Mouse (Mus musculus): ENCODE results near the gene Pmpca. TPM values are rescaled to one million over a fixed set of nuclear protein-coding genes. Genes with fewer than 3 reads are reported as not detected.

Gene Pmpca
- total and polyA plus RNA-seq, 2 experiments from 2014 or later = 52.5 to 99.2 TPM

DNA sequence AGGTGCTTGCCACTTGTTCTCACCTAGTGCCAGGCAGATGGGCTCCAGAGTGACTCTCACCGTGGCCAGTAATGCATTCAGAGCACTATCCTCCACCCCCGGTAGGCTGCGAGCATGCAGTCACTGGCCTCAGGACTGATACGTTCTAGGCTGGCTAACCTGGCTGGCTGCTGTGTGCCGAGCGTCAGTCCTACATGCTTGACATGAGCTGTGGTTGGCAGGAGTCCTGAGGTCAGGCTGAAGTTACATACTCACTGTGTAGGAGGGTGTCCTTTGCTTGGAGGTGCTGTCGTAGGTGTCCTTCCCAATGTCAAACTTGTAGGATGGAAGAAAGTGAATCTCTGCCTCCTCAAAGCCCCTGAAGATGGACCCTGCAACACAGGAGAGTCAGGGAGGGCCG lies 9.8 kb downstream of the Pmpca start:
- TF ChIP-seq EP300 (IDR thresholded peaks at IDR 0.05; ENCODE audit: low read depth) (no peak), CTCF (IDR thresholded peaks at IDR 0.05; ENCODE audit: low read depth) (no peak)
- Histone ChIP-seq H3K9me3 (replicated peaks; ENCODE audit: control insufficient read depth, low read length) (no peaks in the 10 kb centered on the region), H3K27ac (ENCODE audit: low read depth) (no peak overlapping the region), H3K36me3 (replicated peaks; ENCODE audit: control insufficient read depth, insufficient read depth, low read length) (peaks cover 80% of the 10 kb centered on the region), H3K4me2 (ENCODE audit: low read depth, low read length) (no peak overlapping the region), H3K9ac (replicated peaks; ENCODE audit: low read depth, low read length) (no peak overlapping the region), H3K4me1 (ENCODE audit: control insufficient read depth, insufficient read depth) (no peaks in the 10 kb centered on the region), H3K27me3 (ENCODE audit: control insufficient read depth, insufficient read depth, low read length) (no peaks in the 10 kb centered on the region), H3K4me3 (ENCODE audit: low read depth, low read length) (no peak overlapping the region)
- 75% methylated on average over 8 of the region's 8 CpGs for WGBS
- no peak for DNase-seq (ENCODE audit: low spot score)
- ATAC-seq (ENCODE audit: insufficient read depth, low read depth) = no peak

DNA sequence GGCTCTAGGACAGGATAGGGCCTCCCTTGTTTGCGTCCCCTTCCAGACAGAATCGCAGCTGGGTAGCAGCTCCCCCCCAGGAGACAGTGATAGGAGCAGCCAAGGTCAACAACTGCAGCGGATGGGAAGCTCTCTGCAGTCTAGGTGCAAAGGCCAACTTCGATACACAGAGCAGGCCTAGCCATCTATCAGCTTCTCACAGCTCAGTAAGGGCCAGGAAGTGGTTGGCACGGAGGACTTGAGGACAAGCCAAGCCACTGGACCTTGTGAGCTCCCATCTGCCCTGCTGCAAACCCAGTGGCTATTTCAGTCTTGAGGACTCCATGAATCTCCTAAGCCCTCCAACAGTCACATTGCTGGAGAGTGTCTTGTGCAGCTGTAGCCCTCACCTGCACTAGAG lies 10.5 kb downstream of the Pmpca start:
- no peak overlapping the region for H3K4me2 ChIP-seq (ENCODE audit: low read depth, low read length)
- no peaks in the 10 kb centered on the region for H3K4me1 ChIP-seq (ENCODE audit: control insufficient read depth, insufficient read depth)
- ATAC-seq (ENCODE audit: insufficient read depth, low read depth) = peak; percentile 25
- H3K4me3 ChIP-seq (ENCODE audit: low read depth, low read length) = no peak overlapping the region
- H3K9ac ChIP-seq (replicated peaks; ENCODE audit: low read depth, low read length) = no peak overlapping the region
- H3K36me3 ChIP-seq (replicated peaks; ENCODE audit: control insufficient read depth, insufficient read depth, low read length) = peaks cover 74% of the 10 kb centered on the region
- no peak for DNase-seq (ENCODE audit: low spot score)
- WGBS = 47% methylated on average over 5 of the region's 5 CpGs
- H3K27ac ChIP-seq (ENCODE audit: low read depth) = no peak overlapping the region
- no peaks in the 10 kb centered on the region for H3K9me3 ChIP-seq (replicated peaks; ENCODE audit: control insufficient read depth, low read length)
- no peaks in the 10 kb centered on the region for H3K27me3 ChIP-seq (ENCODE audit: control insufficient read depth, insufficient read depth, low read length)
- no peak for TF ChIP-seq EP300 (IDR thresholded peaks at IDR 0.05; ENCODE audit: low read depth)
- TF ChIP-seq CTCF (IDR thresholded peaks at IDR 0.05; ENCODE audit: low read depth) = no peak

DNA sequence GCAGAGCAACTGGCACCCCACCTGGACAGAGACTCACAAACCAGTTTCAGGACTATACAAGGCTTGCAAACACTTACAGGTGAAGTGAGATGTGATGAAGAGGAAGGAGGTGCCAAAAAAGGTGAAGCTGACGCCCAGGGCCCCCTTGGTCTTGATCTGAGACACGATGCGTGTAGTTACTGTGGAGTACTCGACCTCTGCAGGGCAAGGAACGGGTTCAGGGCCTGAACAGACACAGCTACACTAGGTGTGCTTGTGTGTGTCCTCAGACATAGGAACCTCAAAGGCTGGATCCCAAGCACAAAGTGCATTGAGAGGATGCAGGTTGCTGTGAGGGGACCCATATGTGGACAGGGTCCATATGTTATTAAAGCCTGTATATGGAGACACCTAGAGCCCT lies 11.2 kb downstream of the Pmpca start:
- H3K4me3 ChIP-seq (ENCODE audit: low read depth, low read length) = no peak overlapping the region
- peaks cover 67% of the 10 kb centered on the region for H3K36me3 ChIP-seq (replicated peaks; ENCODE audit: control insufficient read depth, insufficient read depth, low read length)
- H3K9ac ChIP-seq (replicated peaks; ENCODE audit: low read depth, low read length) = no peak overlapping the region
- no peak for TF ChIP-seq EP300 (IDR thresholded peaks at IDR 0.05; ENCODE audit: low read depth)
- no peak for TF ChIP-seq CTCF (IDR thresholded peaks at IDR 0.05; ENCODE audit: low read depth)
- no peaks in the 10 kb centered on the region for H3K4me1 ChIP-seq (ENCODE audit: control insufficient read depth, insufficient read depth)
- no peak overlapping the region for H3K27ac ChIP-seq (ENCODE audit: low read depth)
- no peaks in the 10 kb centered on the region for H3K9me3 ChIP-seq (replicated peaks; ENCODE audit: control insufficient read depth, low read length)
- ATAC-seq (ENCODE audit: insufficient read depth, low read depth) (no peak), DNase-seq (ENCODE audit: low spot score) (no peak)
- no peak overlapping the region for H3K4me2 ChIP-seq (ENCODE audit: low read depth, low read length)
- H3K27me3 ChIP-seq (ENCODE audit: control insufficient read depth, insufficient read depth, low read length) = no peaks in the 10 kb centered on the region
- WGBS = 86% methylated on average over 5 of the region's 5 CpGs

GRCm38 (mm10) chr2:26401023-26401422 lies 11.9 kb downstream of the Pmpca start:
- Histone ChIP-seq H3K9me3 (replicated peaks; ENCODE audit: control insufficient read depth, low read length) (no peaks in the 10 kb centered on the region), H3K9ac (replicated peaks; ENCODE audit: low read depth, low read length) (no peak overlapping the region), H3K4me2 (ENCODE audit: low read depth, low read length) (no peak overlapping the region), H3K27me3 (ENCODE audit: control insufficient read depth, insufficient read depth, low read length) (no peaks in the 10 kb centered on the region), H3K4me1 (ENCODE audit: control insufficient read depth, insufficient read depth) (no peaks in the 10 kb centered on the region), H3K4me3 (ENCODE audit: low read depth, low read length) (no peak overlapping the region), H3K27ac (ENCODE audit: low read depth) (no peak overlapping the region), H3K36me3 (replicated peaks; ENCODE audit: control insufficient read depth, insufficient read depth, low read length) (peaks cover 60% of the 10 kb centered on the region)
- WGBS = 92% methylated on average over 4 of the region's 4 CpGs
- ATAC-seq (ENCODE audit: insufficient read depth, low read depth) = no peak
- DNase-seq (ENCODE audit: low spot score) = no peak
- TF ChIP-seq CTCF (IDR thresholded peaks at IDR 0.05; ENCODE audit: low read depth) (no peak), EP300 (IDR thresholded peaks at IDR 0.05; ENCODE audit: low read depth) (no peak)

DNA sequence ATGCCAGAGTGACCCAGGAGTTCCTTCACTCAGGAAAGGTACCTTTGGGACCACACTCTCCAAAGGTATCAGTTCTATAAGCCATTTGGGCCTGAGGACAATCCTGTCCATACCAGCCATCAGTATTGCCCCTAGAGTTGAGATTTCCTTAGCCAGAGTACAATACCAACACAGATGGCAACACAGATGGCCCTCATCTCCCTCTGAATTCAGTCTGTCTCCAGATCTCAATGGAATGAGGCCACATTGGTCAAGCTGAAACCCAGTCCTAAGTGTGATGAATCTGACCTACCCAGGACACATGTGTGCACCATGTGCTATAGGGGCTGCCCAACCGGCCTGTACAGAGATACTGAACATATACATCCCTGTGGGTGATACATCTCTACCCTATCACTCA lies 13.1 kb downstream of the Pmpca start:
- 81% methylated on average over 1 of the region's 1 CpGs for WGBS

DNA sequence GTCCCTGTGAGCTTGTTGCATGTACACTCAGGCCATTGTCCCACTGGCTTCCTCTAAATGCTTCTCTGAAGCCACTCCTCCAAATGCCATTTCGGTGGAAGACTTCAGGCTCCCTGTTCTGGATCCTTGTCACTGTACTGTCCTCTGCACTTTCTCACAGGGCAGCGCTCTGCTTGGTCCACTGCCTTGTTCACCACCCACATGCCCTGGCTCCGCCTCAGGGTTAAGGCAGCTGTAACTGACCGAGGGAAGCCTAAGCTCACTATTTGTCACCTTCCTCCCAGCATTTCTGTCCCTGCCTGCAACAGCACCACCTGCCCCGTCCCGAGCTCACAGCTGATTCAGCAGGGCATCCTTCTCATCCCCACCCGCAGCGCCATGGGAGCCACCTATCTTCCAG lies 14.2 kb downstream of the Pmpca start:
- Histone ChIP-seq H3K4me3 (ENCODE audit: low read depth, low read length) (no peak overlapping the region), H3K9me3 (replicated peaks; ENCODE audit: control insufficient read depth, low read length) (no peaks in the 10 kb centered on the region), H3K36me3 (replicated peaks; ENCODE audit: control insufficient read depth, insufficient read depth, low read length) (peaks cover 38% of the 10 kb centered on the region), H3K9ac (replicated peaks; ENCODE audit: low read depth, low read length) (no peak overlapping the region), H3K4me2 (ENCODE audit: low read depth, low read length) (no peak overlapping the region), H3K4me1 (ENCODE audit: control insufficient read depth, insufficient read depth) (peaks cover 20% of the 10 kb centered on the region), H3K27me3 (ENCODE audit: control insufficient read depth, insufficient read depth, low read length) (no peaks in the 10 kb centered on the region), H3K27ac (ENCODE audit: low read depth) (no peak overlapping the region)
- no peak for ATAC-seq (ENCODE audit: insufficient read depth, low read depth)
- TF ChIP-seq CTCF (IDR thresholded peaks at IDR 0.05; ENCODE audit: low read depth) = no peak
- TF ChIP-seq EP300 (IDR thresholded peaks at IDR 0.05; ENCODE audit: low read depth) = no peak
- DNase-seq (ENCODE audit: low spot score) = no peak
- 67% methylated on average over 8 of the region's 8 CpGs for WGBS

More for the DNA sequence above, 13.1 kb downstream of the Pmpca start:
- TF ChIP-seq CTCF (IDR thresholded peaks at IDR 0.05; ENCODE audit: low read depth) (no peak), EP300 (IDR thresholded peaks at IDR 0.05; ENCODE audit: low read depth) (no peak)
- Histone ChIP-seq H3K4me1 (ENCODE audit: control insufficient read depth, insufficient read depth) (peaks cover 9% of the 10 kb centered on the region), H3K27ac (ENCODE audit: low read depth) (no peak overlapping the region), H3K9me3 (replicated peaks; ENCODE audit: control insufficient read depth, low read length) (no peaks in the 10 kb centered on the region), H3K4me2 (ENCODE audit: low read depth, low read length) (no peak overlapping the region), H3K27me3 (ENCODE audit: control insufficient read depth, insufficient read depth, low read length) (no peaks in the 10 kb centered on the region), H3K9ac (replicated peaks; ENCODE audit: low read depth, low read length) (no peak overlapping the region), H3K4me3 (ENCODE audit: low read depth, low read length) (no peak overlapping the region), H3K36me3 (replicated peaks; ENCODE audit: control insufficient read depth, insufficient read depth, low read length) (peaks cover 47% of the 10 kb centered on the region)
- no peak for ATAC-seq (ENCODE audit: insufficient read depth, low read depth)
- no peak for DNase-seq (ENCODE audit: low spot score)
